Mouse (Mus musculus) spleen, adult 2 months (tissue): ENCODE results near the gene Parva. TPM values are rescaled to one million over a fixed set of nuclear protein-coding genes. Genes with fewer than 3 reads are reported as not detected.

Experiments used
- DNase-seq, 2 experiments: peaks; one replicate each; pipeline versions ENCODE4 v3.0.0 to v3.0.0-alpha.2; 2012 to 2021; ENCODE audit warnings: low spot score in 2 of 2, low read depth in 1 of 2
- H3K27ac ChIP-seq: fragments of 200-500 bp; 2 replicates; pipeline ENCODE4 v1.5.1; 2012; ENCODE audit warnings: low read length, inconsistent platforms; ENCODE audit not compliant: insufficient read depth
- H3K27me3 ChIP-seq: fragments of 200-500 bp; 2 replicates; pipeline ENCODE4 v1.6.1; 2012; ENCODE audit warnings: mild to moderate bottlenecking, moderate library complexity, low read length, inconsistent platforms; ENCODE audit not compliant: control insufficient read depth, insufficient read depth
- H3K36me3 ChIP-seq: fragments of 200-500 bp; 2 replicates; pipeline ENCODE4 v1.6.1; 2012; ENCODE audit warnings: mild to moderate bottlenecking, low read length, inconsistent platforms; ENCODE audit not compliant: control insufficient read depth, insufficient read depth
- H3K4me1 ChIP-seq: fragments of 200-500 bp; 2 replicates; pipeline ENCODE4 v1.6.1; 2011; ENCODE audit warnings: inconsistent platforms; ENCODE audit not compliant: control insufficient read depth, insufficient read depth, insufficient read length
- H3K4me3 ChIP-seq: fragments of 200-500 bp; 2 replicates; pipeline ENCODE4 v1.5.1; 2011; ENCODE audit warnings: mild to moderate bottlenecking, inconsistent platforms; ENCODE audit not compliant: insufficient read depth, insufficient read length; ENCODE audit errors: extremely low read depth
- CTCF ChIP-seq: fragments of 200-500 bp; IDR thresholded peaks from 2 replicates; pipeline ENCODE4 v1.5.1; 2011; ENCODE audit warnings: mild to moderate bottlenecking, inconsistent platforms; ENCODE audit not compliant: insufficient read depth, insufficient read length, insufficient replicate concordance; ENCODE audit errors: extremely low read depth
- POLR2A ChIP-seq: fragments of 200-500 bp; IDR thresholded peaks from 2 replicates; pipeline ENCODE4 v1.6.1; 2011; ENCODE audit warnings: low read depth, low read length, inconsistent platforms
- WGBS: fragments of 180-500 bp; shearing (Covaris S2); methylation state at CpG from one replicate; pipeline ENCODE4 v1.1.7; 2018; 5-methylcytosine and 5-hydroxymethylcytosine counted together
- polyA plus RNA-seq: library from polyadenylated mRNA; depleted of rRNA; stranded (reverse); fragments of >200 nt; gene quantifications from 2 replicates; pipeline ENCODE4 v1.2.3, GENCODE M21; 2012; rRNA removed

The Parva gene
- polyA plus RNA-seq, 1 experiment, result 7.1 TPM

DNA sequence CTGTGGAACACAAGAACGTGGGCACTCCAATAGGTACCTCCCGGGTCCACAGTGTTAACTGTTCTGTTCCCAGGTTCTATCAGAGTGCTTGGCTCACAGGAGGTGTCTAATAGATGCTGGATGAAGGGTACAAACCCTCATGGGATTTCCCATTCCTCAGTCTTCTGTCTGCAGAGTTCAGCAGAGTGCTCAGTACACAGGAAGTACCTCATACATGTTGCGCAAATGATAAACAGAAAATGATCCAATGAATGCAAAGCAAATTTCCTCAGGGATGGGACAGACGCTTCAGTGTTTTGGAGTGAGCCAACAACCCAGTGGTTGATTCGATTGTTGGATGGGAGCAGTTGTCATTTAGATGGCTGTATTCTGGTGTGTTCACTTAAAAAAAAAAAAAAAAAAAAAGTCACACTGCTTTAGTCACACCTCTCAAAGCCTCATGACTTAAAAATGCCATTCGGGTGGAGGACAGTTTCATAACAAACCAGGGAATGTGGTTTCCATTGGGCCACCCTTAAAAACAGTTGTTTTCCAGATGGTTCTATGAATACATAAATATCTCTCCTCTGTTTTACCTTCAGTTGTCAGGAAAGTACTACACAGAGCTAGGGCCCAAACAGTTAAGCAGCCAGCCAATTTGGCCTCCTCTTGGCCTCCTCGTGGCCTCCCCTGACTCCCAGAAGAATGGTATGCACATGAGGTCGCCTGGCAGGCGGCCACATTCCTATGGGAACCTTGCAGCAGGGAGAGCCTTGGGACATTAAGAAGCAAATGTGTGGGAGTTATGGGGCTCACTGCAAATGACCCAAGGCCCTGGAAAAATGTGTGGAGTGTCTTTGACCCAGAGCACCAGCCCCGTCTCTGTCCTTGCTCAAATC lies 187.7 kb downstream of the Parva start:
- no peak for DNase-seq
- H3K4me3 ChIP-seq, result no peak overlapping the region
- no peaks in the 10 kb centered on the region for H3K27me3 ChIP-seq
- H3K27ac ChIP-seq, result no peak overlapping the region
- WGBS, result 78% methylated on average over 10 of the region's 10 CpGs
- H3K4me1 ChIP-seq, result no peaks in the 10 kb centered on the region
- H3K36me3 ChIP-seq, result no peaks in the 10 kb centered on the region
- TF ChIP-seq CTCF (no peak), POLR2A (no peak)

DNA sequence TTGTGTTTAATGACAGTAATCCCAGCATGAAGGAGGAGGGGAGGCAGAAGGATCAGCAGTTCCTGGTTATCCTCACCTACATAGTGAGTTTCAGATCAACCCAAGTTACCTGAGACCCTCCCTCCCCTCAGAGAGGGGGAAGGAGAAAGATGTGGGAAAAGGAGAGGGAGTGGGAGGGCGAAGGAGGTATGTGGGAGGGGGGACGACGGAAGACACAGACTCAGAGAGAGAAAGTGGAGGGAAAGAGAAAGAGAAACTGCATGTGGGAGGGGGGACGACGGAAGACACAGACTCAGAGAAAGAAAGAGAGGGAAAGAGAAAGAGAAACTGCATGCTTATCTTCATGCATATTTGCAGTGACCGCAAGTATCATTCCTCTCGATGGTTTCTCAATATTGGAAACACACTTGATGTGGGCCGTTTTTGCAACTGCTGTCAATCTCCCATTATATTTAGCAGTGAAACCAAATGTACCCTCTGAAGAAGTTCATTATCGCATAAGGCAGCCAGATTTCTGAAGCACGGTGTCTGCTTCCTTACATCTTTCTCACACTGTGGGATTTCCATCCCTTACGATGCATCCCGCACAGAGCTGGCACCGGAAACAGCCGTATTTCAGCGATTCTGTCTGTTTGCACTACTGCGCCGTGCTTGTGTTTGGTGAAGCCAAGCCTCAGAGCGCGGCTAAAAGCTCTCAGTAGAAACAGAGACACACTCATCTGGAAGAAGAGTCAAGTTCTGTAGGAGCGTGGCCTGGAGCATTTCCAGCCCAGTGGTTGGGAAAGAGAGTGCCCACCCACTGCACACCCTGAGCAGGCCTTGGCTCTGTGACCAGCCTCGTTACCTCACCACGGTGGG lies 193.2 kb downstream of the Parva start:
- peak overlapping the region; percentile 39; the same call in 1 of the 2 replicates for H3K4me3 ChIP-seq
- WGBS, result 77% methylated on average over 22 of the region's 22 CpGs

DNA sequence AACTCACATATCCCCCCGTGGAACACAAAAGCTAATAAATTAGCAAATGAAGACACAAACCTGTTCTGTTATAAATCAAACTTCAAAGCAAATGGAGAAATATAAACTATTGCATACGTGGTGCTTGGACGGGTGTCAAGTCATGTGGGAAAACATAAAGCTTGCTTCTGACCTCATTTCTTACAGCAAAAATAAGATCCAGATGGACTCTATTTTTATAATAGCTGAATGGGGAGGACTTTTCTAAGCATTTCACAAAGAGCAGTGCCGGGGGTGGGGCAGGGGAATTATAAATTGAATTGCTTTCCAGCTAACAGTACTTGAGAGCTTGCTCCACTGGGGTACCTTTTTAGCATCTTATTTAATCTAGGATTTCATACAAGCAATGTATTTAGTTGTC lies 200.2 kb downstream of the Parva start:
- H3K36me3 ChIP-seq, result no peaks in the 10 kb centered on the region
- TF ChIP-seq CTCF, result no peak
- TF ChIP-seq POLR2A, result no peak
- 77% methylated on average over 4 of the region's 4 CpGs for WGBS
- no peaks in the 10 kb centered on the region for H3K4me1 ChIP-seq
- H3K27me3 ChIP-seq, result no peaks in the 10 kb centered on the region
- H3K4me3 ChIP-seq, result no peak overlapping the region
- DNase-seq, result no peak
- H3K27ac ChIP-seq, result no peak overlapping the region

More for the DNA sequence above, 193.2 kb downstream of the Parva start:
- H3K27me3 ChIP-seq, result no peaks in the 10 kb centered on the region
- H3K4me1 ChIP-seq, result no peaks in the 10 kb centered on the region
- H3K27ac ChIP-seq, result no peak overlapping the region
- DNase-seq, result no peak
- no peaks in the 10 kb centered on the region for H3K36me3 ChIP-seq
- TF ChIP-seq POLR2A (no peak), CTCF (no peak)

DNA sequence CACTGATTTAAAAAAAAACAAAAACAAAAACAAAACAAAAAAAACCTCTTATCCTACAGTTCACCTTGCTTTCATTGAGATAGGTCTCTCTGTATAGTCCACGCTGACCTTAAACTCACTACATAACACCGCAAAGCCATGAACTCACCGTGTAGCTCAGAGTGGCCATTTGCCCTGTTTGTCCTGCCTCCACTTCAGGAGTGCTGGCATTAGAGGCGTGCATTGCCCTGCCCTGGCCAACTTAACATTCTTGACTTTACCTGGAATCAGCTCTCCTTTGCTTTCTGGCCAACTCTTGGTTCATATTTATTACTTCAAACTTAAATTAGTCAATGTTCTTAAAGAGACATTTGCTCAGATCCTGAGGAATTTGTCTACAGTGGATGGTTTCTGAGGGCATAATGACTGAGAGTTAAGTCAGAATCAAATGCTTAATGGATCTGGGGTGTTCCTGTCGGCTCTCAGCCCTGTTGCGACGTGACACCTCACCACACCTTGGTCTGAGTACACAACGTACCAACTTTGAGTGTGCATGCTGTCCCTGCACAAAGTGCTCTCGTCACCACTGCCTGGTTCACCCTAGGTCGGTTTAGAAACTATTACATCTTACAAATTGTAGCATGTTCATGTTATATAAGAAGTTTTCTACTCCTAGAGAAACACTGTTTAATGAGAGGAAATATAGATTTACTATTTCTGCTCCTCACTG lies 207.4 kb downstream of the Parva start:
- H3K4me3 ChIP-seq, result no peak overlapping the region
- no peak for TF ChIP-seq POLR2A
- no peak for TF ChIP-seq CTCF
- 86% methylated on average over 10 of the region's 10 CpGs for WGBS
- no peaks in the 10 kb centered on the region for H3K4me1 ChIP-seq
- no peaks in the 10 kb centered on the region for H3K36me3 ChIP-seq
- H3K27ac ChIP-seq, result no peak overlapping the region
- DNase-seq, result no peak
- H3K27me3 ChIP-seq, result no peaks in the 10 kb centered on the region

DNA sequence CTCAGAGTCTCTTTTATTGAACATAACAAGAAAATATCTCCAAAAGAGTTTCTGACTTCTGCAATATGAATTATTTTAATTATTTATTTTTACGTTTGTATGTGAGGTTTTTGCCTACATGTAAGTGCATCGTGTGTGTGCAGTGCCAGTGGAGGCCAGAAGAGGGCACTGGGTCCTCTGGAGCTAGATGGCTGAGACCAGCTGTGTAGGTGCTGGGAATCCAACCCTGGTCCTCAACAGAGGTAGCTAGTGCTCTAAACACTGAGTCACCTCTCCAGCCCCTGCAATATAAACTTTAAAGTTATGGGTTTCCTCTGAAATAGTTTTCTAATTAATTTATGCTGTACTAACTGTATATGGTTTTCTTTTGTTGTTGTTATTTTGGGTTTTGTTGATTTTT lies 208.6 kb downstream of the Parva start:
- H3K4me3 ChIP-seq, result no peak overlapping the region
- H3K36me3 ChIP-seq, result no peaks in the 10 kb centered on the region
- 89% methylated on average over 2 of the region's 2 CpGs for WGBS
- H3K4me1 ChIP-seq, result no peaks in the 10 kb centered on the region
- no peak for DNase-seq
- TF ChIP-seq POLR2A (no peak), CTCF (no peak)
- H3K27ac ChIP-seq, result no peak overlapping the region
- H3K27me3 ChIP-seq, result no peaks in the 10 kb centered on the region

Other genes starting within 250 kb of the Parva start
- 2.6 and 3.1 TPM in 2 replicates for gene Mical2, start 201.6 kb upstream of the Parva start, polyA plus RNA-seq